15 mouse cellular contexts compared by ENCODE assay signal in the genomic region with DNA sequence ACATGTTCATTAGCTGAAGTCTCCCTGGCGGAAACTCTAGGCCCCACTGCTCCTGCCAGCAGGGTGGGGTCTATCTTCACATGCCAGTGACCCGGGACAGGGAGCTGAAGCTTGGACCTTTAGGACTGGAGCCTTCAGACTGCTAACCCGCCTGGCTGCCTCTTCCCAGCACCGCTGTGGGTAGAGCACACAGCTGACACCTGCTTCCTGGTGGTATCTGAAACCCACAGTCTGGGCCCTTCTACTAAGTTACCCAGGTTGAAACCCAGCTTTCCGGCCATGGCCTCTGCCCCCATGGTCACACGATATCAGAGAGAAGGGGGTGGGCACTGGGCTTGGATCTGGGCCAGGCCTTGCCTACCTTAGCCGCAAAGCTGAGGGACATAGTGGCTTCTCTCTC. TPM values are rescaled to one million over a fixed set of nuclear protein-coding genes. Genes with fewer than 3 reads are reported as not detected.
DNase-seq lines count a peak whose midpoint lies in the region; ATAC-seq and TF ChIP-seq lines count a peak whose summit lies in the region.
"Had no signal": no experiment of that assay in that cellular context is flagged by ENCODE, and none has a peak within 500 bp of the region (broad histone marks: within the 10 kb centered on the region; RNA-seq: fewer than 3 reads in every experiment).

No protein-coding gene starts in this region.

- H3K36me3 ChIP-seq in stomach, postnatal 0 days (ENCODE audit: control insufficient read depth, insufficient read depth, low read length) = no peaks in the 10 kb centered on the region
- H3K36me3 ChIP-seq in midbrain, embryonic 13.5 days = no peaks in the 10 kb centered on the region
- H3K36me3 ChIP-seq: hindbrain, embryonic 13.5 days; neural tube, embryonic 13.5 days had no signal

- TF ChIP-seq EP300 in stomach, postnatal 0 days (optimal IDR thresholded peaks at IDR 0.05) = no peak

- no peaks in the 10 kb centered on the region for H3K9me3 ChIP-seq in stomach, postnatal 0 days (ENCODE audit: control insufficient read depth, low read length)
- H3K9me3 ChIP-seq in midbrain, embryonic 13.5 days = no peaks in the 10 kb centered on the region
- H3K9me3 ChIP-seq: hindbrain, embryonic 13.5 days; neural tube, embryonic 13.5 days had no signal

- H3K4me1 ChIP-seq in stomach, postnatal 0 days (replicated peaks; ENCODE audit: control insufficient read depth, insufficient read depth) = no peaks in the 10 kb centered on the region
- H3K4me1 ChIP-seq in midbrain, embryonic 13.5 days (replicated peaks) = peaks cover 12% of the 10 kb centered on the region
- H3K4me1 ChIP-seq: hindbrain, embryonic 13.5 days had no signal

- peak; percentile 91 to 96 for ATAC-seq in hematopoietic stem cell, adult 5-6 weeks (replicated peaks in 1 of 2; ENCODE audit: insufficient read depth in 1 of 2, low FRiP score in 2 of 2, low TSS enrichment in 1 of 2, low read depth in 1 of 2, poor library complexity in 2 of 2, severe bottlenecking in 2 of 2)
- ATAC-seq in stomach, postnatal 0 days (ENCODE audit: low FRiP score, low TSS enrichment) = no peak
- no peak for ATAC-seq in midbrain, embryonic 13.5 days
- ATAC-seq: midbrain, embryonic 16.5 days had no signal

- H3K27ac ChIP-seq in stomach, postnatal 0 days (replicated peaks) = no peak overlapping the region
- H3K27ac ChIP-seq in midbrain, embryonic 13.5 days = no peak overlapping the region
- H3K27ac ChIP-seq: hindbrain, embryonic 13.5 days; neural tube, embryonic 13.5 days had no signal

- no peak overlapping the region for H3K9ac ChIP-seq in stomach, postnatal 0 days (ENCODE audit: low read length)
- H3K9ac ChIP-seq in midbrain, embryonic 13.5 days (replicated peaks) = no peak overlapping the region
- H3K9ac ChIP-seq: hindbrain, embryonic 13.5 days; lung, embryonic 14.5 days; neural tube, embryonic 13.5 days had no signal

- no peak for TF ChIP-seq CTCF in stomach, postnatal 0 days (IDR thresholded peaks at IDR 0.05; ENCODE audit: low read depth)

- H3K27me3 ChIP-seq in stomach, postnatal 0 days (ENCODE audit: control insufficient read depth, insufficient read depth, low read length) = no peaks in the 10 kb centered on the region
- no peaks in the 10 kb centered on the region for H3K27me3 ChIP-seq in midbrain, embryonic 13.5 days
- H3K27me3 ChIP-seq: hindbrain, embryonic 13.5 days; neural tube, embryonic 13.5 days had no signal

- 80% methylated on average over 7 of the region's 7 CpGs for WGBS in stomach, postnatal 0 days
- 86% methylated on average over 7 of the region's 7 CpGs for WGBS in midbrain, embryonic 13.5 days

- no peak overlapping the region for H3K4me2 ChIP-seq in stomach, postnatal 0 days (replicated peaks; ENCODE audit: low read depth)
- H3K4me2 ChIP-seq in midbrain, embryonic 13.5 days (replicated peaks) = no peak overlapping the region
- H3K4me2 ChIP-seq: hindbrain, embryonic 13.5 days; lung, embryonic 14.5 days; neural tube, embryonic 13.5 days had no signal

- DNase-seq in spleen, adult 18-20 months = peak; percentile 23 to 30
- no peak for DNase-seq in spleen, adult 12 weeks (ENCODE audit: low spot score)
- peak; percentile 43 to 44 for DNase-seq in natural killer cell, adult 2 months (ENCODE audit: low spot score in 2 of 2)
- DNase-seq in thymus, postnatal 25 days = peak; percentile 54
- no peak for DNase-seq in stomach, postnatal 0 days (ENCODE audit: low spot score)
- no peak for DNase-seq in layer of hippocampus, adult 18-20 months (ENCODE audit: low spot score in 2 of 2)
- DNase-seq: cerebellum, adult 9-11 months; kidney, adult 9 months; lung, embryonic 14.5 days; right cerebral cortex, postnatal 25 days had no signal

- no peak overlapping the region for H3K4me3 ChIP-seq in stomach, postnatal 0 days (ENCODE audit: low read depth, low read length)
- H3K4me3 ChIP-seq in midbrain, embryonic 13.5 days (replicated peaks) = no peak overlapping the region
- H3K4me3 ChIP-seq: hindbrain, embryonic 13.5 days; neural tube, embryonic 13.5 days had no signal

RNA-seq across cellular contexts. Expression of gene Wfs1, which starts 9.4 kb away (rescaled TPM):
- 1.9 and 5.0 TPM in 2 replicates for total RNA-seq in hematopoietic stem cell, adult 5-6 weeks (2017)
- polyA plus RNA-seq in stomach, postnatal 0 days (2015; fragmentation: Nextera tagmentation; extraction: Ambion mirVana) = 7.6 and 8.5 TPM in 2 replicates
- 6.3 and 6.5 TPM in 2 replicates for polyA plus RNA-seq in midbrain, embryonic 13.5 days (2015; fragmentation: Nextera tagmentation; extraction: Ambion mirVana)
- 100 to 1,000 TPM; 145 to 182 TPM for total RNA-seq in layer of hippocampus, adult 18-20 months (2021)

Comparison
In these comparisons a context has a peak if more than half of its experiments do, and no peak if none do; other contexts are left out.
1. DNase-seq: peak in spleen, adult 18-20 months (2 of 2), natural killer cell, adult 2 months (2 of 2) and thymus, postnatal 25 days (single experiment); none in spleen, adult 12 weeks (single experiment), stomach, postnatal 0 days (single experiment) and layer of hippocampus, adult 18-20 months (0 of 2).
2. ATAC-seq: peak in hematopoietic stem cell, adult 5-6 weeks (2 of 2); none in stomach, postnatal 0 days (single experiment) and midbrain, embryonic 13.5 days (single experiment).
3. RNA of gene Wfs1, which starts 9.4 kb away (total RNA-seq): 145 to 182 TPM in layer of hippocampus, adult 18-20 months; 1.9 to 5.0 TPM in hematopoietic stem cell, adult 5-6 weeks; every median in the first group is over 10 times any median in the second.